Mouse (Mus musculus) gastrocnemius, adult 2 months (tissue): Measurements from ENCODE around the gene Nell2. TPM values are rescaled to one million over a fixed set of nuclear protein-coding genes. Genes with fewer than 3 reads are reported as not detected.

ENCODE experiments used
- DNase-seq: peaks from one replicate; pipeline ENCODE4 v3.0.0; 2022
- H3K27ac ChIP-seq: fragments of 200-600 bp; 2 replicates; pipeline ENCODE4 v1.8.1; 2022; ENCODE audit warnings: mild to moderate bottlenecking
- H3K4me3 ChIP-seq: fragments of 200-600 bp; 2 replicates; pipeline ENCODE4 v1.8.1; 2022; ENCODE audit warnings: mild to moderate bottlenecking, moderate library complexity
- CTCF ChIP-seq: fragments of 200-600 bp; IDR thresholded peaks from 2 replicates; pipeline ENCODE4 v1.8.1; 2022; ENCODE audit warnings: antibody characterized with exemption, mild to moderate bottlenecking, moderate library complexity
- intact Hi-C: fragments of 180-260 bp; cut with DNase I; formaldehyde crosslinking; loops from one replicate; pipeline ENCODE4 v1.15.1; 2025
- total RNA-seq, 2 experiments: library from RNA; stranded (reverse); gene quantifications; 2 replicates each; pipeline ENCODE4 v1.2.3; 2021

The Nell2 gene
- total RNA-seq, 2 experiments from 2014 or later = 0.18 to 0.36 TPM

DNA sequence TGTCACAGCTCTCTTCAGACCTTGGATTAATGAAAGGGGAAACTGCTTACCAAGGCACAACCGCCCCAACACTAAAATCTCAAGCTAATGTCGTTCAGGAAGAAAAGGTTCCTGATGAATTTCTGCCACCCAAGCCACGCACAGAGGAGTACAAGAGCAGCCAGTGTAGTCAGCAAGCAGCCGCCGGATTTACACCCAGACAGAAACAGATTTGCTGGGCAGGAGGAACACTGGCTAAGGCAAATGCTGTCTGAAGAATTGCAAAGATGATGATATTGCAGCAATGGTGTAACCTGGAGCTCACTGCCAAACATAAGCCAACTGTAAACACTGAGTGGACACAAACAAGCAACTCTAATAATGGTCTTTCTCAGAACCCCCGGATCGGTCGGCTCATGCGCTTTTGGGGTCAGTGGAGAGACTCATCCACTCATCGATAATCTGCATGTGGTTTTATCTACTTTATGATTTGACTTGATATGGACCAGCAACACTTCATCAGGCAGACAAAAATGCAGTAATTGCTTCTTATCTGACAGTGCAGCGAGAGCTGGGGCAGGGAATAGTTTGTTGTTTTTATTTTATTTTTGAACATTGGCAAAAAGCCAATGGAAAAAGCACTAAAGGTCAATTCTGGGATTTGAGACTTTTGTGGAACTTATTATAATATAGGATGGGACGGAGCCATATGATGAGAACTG, 389.5 kb downstream of the Nell2 start:
- intact Hi-C loops = no loop called here
- H3K4me3 ChIP-seq = no peak overlapping the region
- DNase-seq = no peak
- TF ChIP-seq CTCF = no peak
- no peak overlapping the region for H3K27ac ChIP-seq

DNA sequence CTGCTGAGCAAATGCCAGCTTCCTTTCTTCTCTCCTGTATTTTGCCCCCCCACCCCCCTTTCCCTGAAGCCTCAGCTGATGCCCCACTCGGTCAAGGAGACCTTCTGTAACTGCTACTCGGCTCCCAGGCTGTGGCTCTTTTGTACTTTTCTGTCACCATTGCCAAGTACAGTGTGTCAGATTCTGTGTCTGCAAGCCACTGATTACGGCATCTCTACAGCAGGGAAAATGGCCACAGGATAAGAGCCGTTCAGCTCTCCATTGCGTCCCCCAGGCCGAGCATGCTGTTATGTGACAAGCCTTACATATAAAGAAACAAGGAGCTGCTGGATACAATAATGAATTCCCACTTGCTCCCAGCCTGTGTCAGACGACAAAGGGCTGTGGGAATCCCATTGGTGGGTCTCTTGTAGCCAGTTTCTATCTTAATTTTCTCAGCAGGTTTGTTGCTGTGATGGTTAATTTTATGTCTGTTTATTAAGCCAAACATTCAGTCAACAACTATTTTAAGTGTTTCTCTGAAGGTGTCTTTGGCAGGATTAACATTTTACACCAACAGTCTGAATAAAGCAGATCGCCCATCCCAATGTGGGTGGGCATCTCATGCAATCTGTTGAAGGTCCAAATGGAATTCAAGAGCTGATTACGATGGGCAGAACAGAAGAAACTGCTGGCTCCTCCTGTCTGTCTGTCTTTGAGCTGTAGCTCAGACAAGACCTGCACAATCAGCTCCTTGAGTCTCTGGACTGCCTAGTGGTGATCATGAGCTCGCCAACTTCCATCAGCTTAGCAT, 391.1 kb downstream of the Nell2 start:
- intact Hi-C loops = no loop called here
- no peak for DNase-seq
- no peak for TF ChIP-seq CTCF

GRCm38 (mm10) chr15:95135926-95136609, 392.3 kb downstream of the Nell2 start:
- intact Hi-C loops = no loop called here
- DNase-seq = no peak
- Histone ChIP-seq H3K27ac (no peak overlapping the region), H3K4me3 (no peak overlapping the region)
- TF ChIP-seq CTCF = no peak

More for the DNA sequence above, 391.1 kb downstream of the Nell2 start:
- no peak overlapping the region for H3K4me3 ChIP-seq
- no peak overlapping the region for H3K27ac ChIP-seq

- intact Hi-C loops = no loop called here
- no peak for TF ChIP-seq CTCF
- H3K27ac ChIP-seq = no peak overlapping the region
- DNase-seq = no peak
- H3K4me3 ChIP-seq = no peak overlapping the region
Observed at GRCm38 (mm10) chr15:95131401-95131800, 397.0 kb downstream of the Nell2 start.

- DNase-seq = no peak
- TF ChIP-seq CTCF = no peak
- Histone ChIP-seq H3K4me3 (no peak overlapping the region), H3K27ac (no peak overlapping the region)
- intact Hi-C loops = no loop called here
Observed at GRCm38 (mm10) chr15:95108626-95109025, 419.7 kb downstream of the Nell2 start.

- no peak for DNase-seq
- Histone ChIP-seq H3K27ac (no peak overlapping the region), H3K4me3 (no peak overlapping the region)
- no peak for TF ChIP-seq CTCF
- intact Hi-C loops = no loop called here
Observed at GRCm38 (mm10) chr15:95107246-95107809, 421.0 kb downstream of the Nell2 start.

GRCm38 (mm10) chr15:95101522-95101921, 426.8 kb downstream of the Nell2 start:
- Histone ChIP-seq H3K27ac (no peak overlapping the region), H3K4me3 (no peak overlapping the region)
- no peak for TF ChIP-seq CTCF
- intact Hi-C loops = no loop called here
- DNase-seq = no peak

DNA sequence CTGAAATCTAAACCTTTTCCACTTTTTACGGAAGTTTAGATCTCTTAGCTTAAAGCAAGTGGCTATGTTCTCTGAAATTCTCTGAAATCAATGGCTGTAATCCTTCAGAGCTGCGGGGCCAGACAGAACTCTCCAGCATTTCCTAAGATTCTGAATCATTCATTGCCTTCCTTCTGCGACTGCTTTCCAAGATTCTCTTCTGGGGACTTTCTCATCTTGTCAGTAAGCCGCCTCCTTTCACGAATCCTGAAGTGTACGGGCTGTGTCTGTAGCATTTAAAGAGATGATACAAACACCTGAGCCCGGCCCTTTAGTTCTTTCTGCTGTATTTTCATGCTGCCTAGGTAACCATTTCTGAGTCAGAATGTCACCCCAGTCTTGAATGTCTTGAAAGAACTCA, 428.2 kb downstream of the Nell2 start:
- H3K4me3 ChIP-seq = no peak overlapping the region
- H3K27ac ChIP-seq = no peak overlapping the region
- TF ChIP-seq CTCF = no peak
- intact Hi-C loops = no loop called here
- no peak for DNase-seq

DNA sequence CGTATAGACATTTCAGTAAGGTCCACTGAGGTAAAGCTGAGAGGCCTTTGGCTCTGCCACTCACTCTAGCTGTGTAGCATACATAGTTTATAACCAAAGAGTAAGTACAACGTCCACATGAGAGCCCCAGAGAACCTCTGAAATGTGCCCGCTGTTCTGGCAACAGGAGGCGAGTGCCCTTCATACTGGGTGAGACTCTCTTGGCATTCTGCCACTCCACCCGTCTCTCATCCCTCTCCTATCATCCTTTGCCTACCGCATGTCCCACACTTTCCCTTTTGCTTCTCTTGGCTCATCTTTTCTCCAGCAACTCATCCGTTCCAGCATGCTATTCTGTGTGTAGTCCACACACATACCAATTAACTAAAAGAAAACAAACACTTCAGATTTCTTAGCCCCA, 442.4 kb downstream of the Nell2 start:
- Histone ChIP-seq H3K4me3 (no peak overlapping the region), H3K27ac (no peak overlapping the region)
- no peak for DNase-seq
- intact Hi-C loops = no loop called here
- no peak for TF ChIP-seq CTCF

DNA sequence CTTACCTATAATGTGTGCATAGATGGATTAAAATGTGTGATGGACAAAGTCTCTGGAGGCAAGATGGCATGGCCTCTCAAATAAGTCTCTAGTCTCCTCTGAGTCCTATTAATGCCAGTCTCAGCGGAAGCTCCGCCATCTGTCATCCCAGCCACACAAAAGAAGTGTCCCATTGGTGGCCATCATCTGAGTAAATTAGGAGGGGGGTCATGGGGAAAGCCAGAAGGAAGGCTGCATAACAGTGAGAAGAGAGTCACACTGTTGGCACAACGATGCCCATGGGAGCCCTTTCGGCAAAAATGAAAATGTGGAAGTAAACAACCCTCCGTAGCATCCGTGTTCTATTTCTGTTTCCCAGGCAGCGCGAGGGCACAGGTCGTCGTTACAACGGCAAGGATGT, 446.7 kb downstream of the Nell2 start:
- Histone ChIP-seq H3K27ac (no peak overlapping the region), H3K4me3 (no peak overlapping the region)
- intact Hi-C loops = no loop called here
- DNase-seq = no peak
- TF ChIP-seq CTCF = no peak

DNA sequence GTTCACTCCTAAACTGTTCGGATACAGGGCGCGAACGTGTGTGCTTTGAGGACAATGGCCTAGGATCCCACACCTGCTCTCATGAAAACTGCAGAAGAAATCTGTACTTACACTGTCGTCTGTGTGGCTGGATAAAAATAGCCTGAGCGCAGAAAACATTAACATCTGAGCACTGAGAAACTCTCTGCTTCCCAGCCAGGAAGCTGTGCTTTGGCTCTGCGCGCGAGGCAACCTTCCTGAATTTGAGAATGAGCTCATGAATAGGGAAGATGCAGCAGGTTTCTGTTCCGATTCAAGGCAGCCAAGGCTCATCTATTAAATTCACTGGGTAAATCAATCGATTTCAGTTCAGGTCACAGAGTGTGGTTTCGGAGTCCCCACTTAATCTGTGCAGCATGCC, 453.0 kb downstream of the Nell2 start:
- TF ChIP-seq CTCF = no peak
- intact Hi-C loops = no loop called here
- no peak for DNase-seq
- H3K4me3 ChIP-seq = no peak overlapping the region
- H3K27ac ChIP-seq = no peak overlapping the region

DNA sequence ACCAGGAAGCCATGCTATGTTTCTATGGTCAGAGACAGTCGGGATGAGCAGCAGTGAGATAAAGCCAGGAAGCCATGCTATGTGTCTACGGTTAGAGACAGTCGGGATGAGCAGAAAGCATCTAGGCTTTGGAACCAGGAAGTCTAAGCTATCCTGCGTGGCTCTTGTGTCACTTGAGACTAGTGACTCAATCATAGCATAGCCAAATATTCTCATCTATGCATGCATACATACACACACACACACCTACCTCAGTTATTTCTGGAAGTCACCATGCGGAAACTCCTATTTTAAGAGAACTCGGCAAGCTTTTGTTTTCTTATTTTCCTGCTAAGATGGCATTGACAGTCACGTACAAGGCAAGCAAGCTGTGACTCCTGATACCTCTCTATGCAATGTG, 457.5 kb downstream of the Nell2 start:
- no peak for DNase-seq
- no peak for TF ChIP-seq CTCF
- Histone ChIP-seq H3K27ac (no peak overlapping the region), H3K4me3 (no peak overlapping the region)
- intact Hi-C loops = no loop called here

DNA sequence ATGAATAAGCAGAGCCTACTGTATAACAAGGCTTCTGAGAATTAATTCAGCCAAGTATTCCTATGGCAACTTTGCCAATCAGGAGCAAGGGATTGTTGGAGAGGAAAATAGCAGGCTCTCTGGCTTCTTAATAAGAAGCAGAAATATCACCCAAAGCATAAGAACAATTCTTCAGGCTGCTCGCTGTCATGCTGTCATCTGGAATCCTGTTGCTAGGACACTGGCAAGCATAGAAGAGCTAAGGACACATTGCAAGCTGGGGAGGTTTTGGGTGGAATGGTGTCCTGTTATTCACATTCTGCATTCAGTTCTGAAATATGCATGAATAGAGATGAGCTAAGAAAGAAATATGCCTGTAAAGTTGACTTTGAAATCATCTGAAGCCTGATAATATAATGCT, 459.6 kb downstream of the Nell2 start:
- DNase-seq = no peak
- Histone ChIP-seq H3K27ac (no peak overlapping the region), H3K4me3 (no peak overlapping the region)
- intact Hi-C loops = no loop called here
- no peak for TF ChIP-seq CTCF
